Mouse (Mus musculus) hindbrain, embryonic 16.5 days (tissue): ENCODE data around the gene Spag17. TPM values are rescaled to one million over a fixed set of nuclear protein-coding genes. Genes with fewer than 3 reads are reported as not detected.

ENCODE experiments used
- ATAC-seq: fragments of 200-750 bp; cut with Nextera tagmentation; 2 replicates; pipeline ENCODE4 v1.8.0; 2017; ENCODE audit warnings: moderate TSS enrichment, moderate library complexity
- H3K27ac ChIP-seq: fragments of 300-500 bp; sonication (generic); 2 replicates; pipeline ENCODE4 v1.5.1; 2014; ENCODE audit warnings: low read depth, mild to moderate bottlenecking, control low read depth, low read length, moderate library complexity
- H3K27me3 ChIP-seq: fragments of 300-500 bp; sonication (generic); replicated peaks from 2 replicates; pipeline ENCODE4 v1.6.1; 2014; ENCODE audit warnings: low read length; ENCODE audit not compliant: control insufficient read depth, insufficient read depth
- H3K36me3 ChIP-seq: fragments of 300-500 bp; sonication (generic); 2 replicates; pipeline ENCODE4 v1.6.1; 2014; ENCODE audit warnings: mild to moderate bottlenecking, low read length, moderate library complexity, mixed read lengths; ENCODE audit not compliant: control insufficient read depth, insufficient read depth
- H3K4me1 ChIP-seq: fragments of 300-500 bp; sonication (generic); 2 replicates; pipeline ENCODE4 v1.6.1; 2014; ENCODE audit warnings: low read depth, low read length; ENCODE audit not compliant: control insufficient read depth, insufficient read depth
- H3K4me2 ChIP-seq: fragments of 300-500 bp; sonication (generic); 2 replicates; pipeline ENCODE4 v1.6.1; 2014; ENCODE audit warnings: mild to moderate bottlenecking, low read length, control low read depth, moderate library complexity
- H3K4me3 ChIP-seq: fragments of 300-500 bp; sonication (generic); 2 replicates; pipeline ENCODE4 v1.5.1; 2014; ENCODE audit warnings: mild to moderate bottlenecking, low read length, control low read depth, moderate library complexity
- H3K9ac ChIP-seq: fragments of 300-500 bp; sonication (generic); 2 replicates; pipeline ENCODE4 v1.6.1; 2014; ENCODE audit warnings: low read depth, mild to moderate bottlenecking, control low read depth, low read length, moderate library complexity
- H3K9me3 ChIP-seq: fragments of 300-500 bp; sonication (generic); 2 replicates; pipeline ENCODE4 v1.6.1; 2014; ENCODE audit warnings: mild to moderate bottlenecking, low read length, moderate library complexity; ENCODE audit not compliant: control insufficient read depth
- WGBS: fragments of 180-500 bp; shearing (Covaris S2); extraction: QIAGEN DNeasy Blood & Tissue Kit; methylation state at CpG from one replicate; pipeline ENCODE4 v1.1.7; 2014; 5-methylcytosine and 5-hydroxymethylcytosine counted together
- polyA plus RNA-seq: library from polyadenylated mRNA; unstranded; fragments of >200 nt; fragmentation: Nextera tagmentation; extraction: Ambion mirVana; gene quantifications from 2 replicates; pipeline ENCODE4 v1.2.1, GENCODE M21; 2015

Gene Spag17
- polyA plus RNA-seq, 1 experiment from 2014 or later: 0.75 TPM

DNA sequence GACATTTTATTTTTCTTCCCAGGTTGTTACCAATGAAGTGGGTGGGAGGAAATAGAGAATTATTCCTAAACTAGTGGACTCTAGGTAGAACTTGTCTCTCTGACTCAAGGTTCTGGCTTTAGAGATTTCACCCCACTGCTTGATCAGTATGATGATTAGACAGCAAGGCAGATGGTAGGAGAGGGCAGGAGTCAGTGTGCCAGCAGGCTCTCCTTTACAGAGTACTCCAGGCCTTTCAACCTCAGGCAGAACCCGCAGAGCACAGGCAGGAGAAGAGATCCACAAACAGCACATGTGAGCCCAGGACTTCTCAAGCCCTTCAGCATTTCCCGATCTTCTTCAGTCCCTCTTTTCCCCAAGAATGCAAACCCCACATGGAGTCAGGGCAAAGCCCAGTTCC, 233.5 kb downstream of the Spag17 start:
- Histone ChIP-seq H3K4me3 (no peak overlapping the region), H3K4me1 (no peaks in the 10 kb centered on the region), H3K27ac (no peak overlapping the region), H3K27me3 (no peaks in the 10 kb centered on the region), H3K4me2 (no peak overlapping the region), H3K36me3 (no peaks in the 10 kb centered on the region), H3K9me3 (no peaks in the 10 kb centered on the region), H3K9ac (no peak overlapping the region)
- ATAC-seq: no peak
- 68% methylated on average over 2 of the region's 2 CpGs for WGBS

DNA sequence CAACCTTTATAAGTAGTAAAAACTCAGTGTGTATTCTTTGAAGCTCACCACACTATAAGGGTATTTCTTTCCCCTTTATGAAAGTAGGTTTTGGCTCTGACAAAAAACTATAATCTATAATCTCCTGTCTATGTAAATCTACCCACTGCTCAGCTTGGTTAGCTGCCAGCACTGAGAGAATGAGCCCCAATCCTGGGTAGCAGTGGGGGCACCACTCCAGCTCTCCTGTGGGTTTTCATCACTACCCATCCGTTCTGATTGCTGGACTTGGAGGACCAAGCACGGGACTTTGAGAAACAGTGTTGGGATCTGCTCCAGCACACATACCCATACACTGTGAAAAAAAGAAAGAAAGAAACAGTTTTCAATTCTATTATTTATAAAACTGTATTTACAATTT, 236.8 kb downstream of the Spag17 start:
- no peak overlapping the region for H3K27ac ChIP-seq
- H3K4me2 ChIP-seq: no peak overlapping the region
- H3K4me1 ChIP-seq: no peaks in the 10 kb centered on the region
- H3K36me3 ChIP-seq: no peaks in the 10 kb centered on the region
- H3K4me3 ChIP-seq: no peak overlapping the region
- no peaks in the 10 kb centered on the region for H3K9me3 ChIP-seq
- H3K9ac ChIP-seq: no peak overlapping the region
- H3K27me3 ChIP-seq: no peaks in the 10 kb centered on the region
- no peak for ATAC-seq
- WGBS: 51% methylated on average over 2 of the region's 2 CpGs

DNA sequence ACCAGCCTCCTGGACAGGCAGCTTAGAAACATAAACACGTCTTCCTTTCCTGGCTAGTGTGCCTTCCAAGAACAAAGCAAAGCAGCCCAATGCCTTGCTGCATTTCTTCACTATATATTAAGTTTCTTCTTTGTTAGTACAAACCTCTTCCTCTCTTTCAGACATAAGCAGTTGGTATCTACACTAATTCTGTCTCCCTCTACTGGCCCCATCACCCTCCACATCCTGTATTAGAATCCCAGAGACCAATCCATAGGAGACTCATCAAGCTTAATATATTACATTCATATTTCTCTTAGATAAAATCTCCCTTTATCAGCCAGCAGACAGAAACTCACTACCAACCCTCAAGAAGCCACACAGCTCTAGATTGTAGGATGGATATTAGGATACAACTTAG, 237.2 kb downstream of the Spag17 start:
- Histone ChIP-seq H3K4me2 (no peak overlapping the region), H3K4me1 (no peaks in the 10 kb centered on the region), H3K4me3 (no peak overlapping the region), H3K27me3 (no peaks in the 10 kb centered on the region), H3K36me3 (no peaks in the 10 kb centered on the region), H3K9ac (no peak overlapping the region), H3K27ac (no peak overlapping the region), H3K9me3 (no peaks in the 10 kb centered on the region)
- 71% methylated on average over 1 of the region's 1 CpGs for WGBS
- ATAC-seq: no peak

DNA sequence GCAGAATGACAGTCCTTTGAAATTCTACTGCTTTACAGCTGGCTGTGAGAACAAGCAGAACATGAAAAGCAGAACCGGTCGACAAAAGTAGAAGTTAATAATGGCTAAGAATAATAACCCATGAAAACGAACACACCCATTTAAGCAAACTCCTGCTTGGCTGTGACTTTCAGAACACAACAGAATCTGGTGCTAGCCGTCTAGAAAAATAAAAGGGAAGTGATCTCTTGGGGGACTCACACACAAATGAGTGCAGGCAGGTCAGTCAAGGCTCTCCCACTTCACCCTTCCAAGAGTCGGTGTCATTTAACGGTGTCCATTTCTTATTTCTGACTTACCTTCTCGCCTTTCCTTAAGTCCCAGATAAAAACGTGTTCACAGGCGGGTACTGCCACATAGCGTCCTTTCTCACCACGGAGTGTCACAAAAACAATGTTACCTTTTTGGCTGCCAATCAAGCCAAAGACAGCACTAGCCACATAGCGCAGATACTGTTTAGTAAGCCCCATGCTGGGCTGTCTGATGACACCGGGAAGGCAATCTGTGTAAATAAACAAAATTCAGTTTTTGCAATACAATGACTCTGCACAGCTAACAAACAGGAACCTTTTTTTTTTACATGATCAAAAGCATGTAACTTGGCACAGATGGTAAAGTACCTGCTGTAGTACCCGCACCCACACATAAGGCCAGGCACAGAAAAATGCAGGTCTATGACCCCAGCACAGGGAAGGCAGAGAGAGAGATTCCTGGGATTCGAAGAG, 275.7 kb downstream of the Spag17 start:
- peak overlapping the region; percentile 80; the same call in 1 of the 2 replicates for H3K9ac ChIP-seq
- H3K27me3 ChIP-seq: no peaks in the 10 kb centered on the region
- H3K4me1 ChIP-seq: peaks cover 19% of the 10 kb centered on the region
- peak overlapping the region; percentile 86 for H3K4me3 ChIP-seq
- peaks cover 22% of the 10 kb centered on the region for H3K36me3 ChIP-seq
- no peaks in the 10 kb centered on the region for H3K9me3 ChIP-seq
- no peak overlapping the region for H3K27ac ChIP-seq
- H3K4me2 ChIP-seq: peak overlapping the region; percentile 88
- 84% methylated on average over 15 of the region's 15 CpGs for WGBS
- no peak for ATAC-seq

DNA sequence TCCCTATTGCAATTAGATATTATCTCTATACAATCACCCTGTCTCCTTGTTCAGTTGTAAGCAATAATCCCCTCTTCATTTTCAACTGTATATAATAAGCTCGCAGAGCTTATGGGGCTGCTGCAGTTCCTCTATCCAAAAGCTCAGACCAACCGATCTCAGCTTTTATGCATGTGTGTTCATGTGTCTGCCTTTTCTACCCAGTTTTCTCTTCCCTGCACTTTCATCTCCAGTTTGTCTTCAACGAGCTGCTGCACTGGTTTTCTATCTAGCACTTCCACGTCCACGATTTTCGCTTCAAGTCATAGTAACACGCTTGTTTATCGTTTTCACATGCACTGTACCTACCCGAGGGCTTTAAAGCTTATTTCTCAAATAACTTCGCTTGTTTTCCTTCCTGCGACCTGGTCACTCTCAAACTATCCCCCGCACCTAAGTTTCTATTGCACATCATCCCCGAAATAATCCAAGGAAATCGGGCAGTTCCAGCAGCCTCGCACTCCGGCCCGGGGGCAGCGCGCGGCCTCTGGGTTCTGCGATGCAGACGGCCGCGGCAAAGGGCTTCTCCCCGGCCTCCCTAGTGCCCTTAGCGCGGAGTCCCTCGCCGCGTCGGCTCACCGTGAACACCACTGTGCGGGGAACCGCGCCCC, 276.6 kb downstream of the Spag17 start:
- H3K27ac ChIP-seq: peak overlapping the region; percentile 58; the same call in 1 of the 2 replicates
- peaks cover 19% of the 10 kb centered on the region for H3K4me1 ChIP-seq
- H3K27me3 ChIP-seq: no peaks in the 10 kb centered on the region
- H3K9ac ChIP-seq: peak overlapping the region; percentile 80
- under 1% methylated on average over 35 of the region's 35 CpGs for WGBS
- H3K9me3 ChIP-seq: no peaks in the 10 kb centered on the region
- H3K4me3 ChIP-seq: peak overlapping the region; percentile 86
- no peak; the same call in 1 of the 2 replicates for ATAC-seq
- peak overlapping the region; percentile 88 for H3K4me2 ChIP-seq
- peaks cover 16% of the 10 kb centered on the region for H3K36me3 ChIP-seq

DNA sequence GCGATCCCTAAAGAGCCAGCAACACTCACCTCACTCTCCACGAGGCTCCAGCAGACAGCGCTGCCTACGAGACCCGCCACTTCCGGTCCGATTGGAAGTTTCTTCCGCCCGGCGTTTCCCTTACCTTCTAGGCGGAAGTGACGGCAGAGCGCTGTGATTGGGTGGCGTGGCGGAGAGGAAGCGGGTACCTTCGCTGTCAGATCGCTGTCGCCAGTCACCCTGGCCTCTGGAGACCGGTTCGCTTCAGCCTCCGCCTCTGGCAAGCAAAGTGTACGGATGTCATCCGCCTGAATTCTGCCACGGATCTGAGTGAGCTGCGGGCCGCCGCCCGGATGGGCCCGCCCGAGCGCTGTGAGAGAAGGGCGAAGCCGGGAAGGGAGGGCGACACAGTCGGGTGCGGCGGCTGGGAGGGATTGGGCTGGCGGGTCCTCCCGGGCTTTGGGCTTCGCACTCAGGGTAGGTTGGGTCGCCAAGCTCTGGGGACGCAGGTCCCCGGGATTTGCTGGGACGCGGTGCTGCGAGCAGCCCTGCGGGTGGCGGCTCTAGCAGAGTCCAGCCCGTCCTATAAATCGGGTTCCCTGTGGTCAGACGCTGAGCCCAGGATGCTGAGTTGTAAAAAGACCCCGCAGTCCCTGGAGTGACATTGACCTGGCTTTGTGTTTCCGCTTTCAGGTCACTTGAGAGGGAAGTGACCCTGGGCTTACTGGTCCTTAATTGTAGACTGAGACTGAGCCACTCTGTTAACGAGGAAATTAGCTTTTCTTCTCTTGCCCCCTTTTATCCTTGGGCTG, 277.3 kb downstream of the Spag17 start, which contains the start of the genes Gdap2 and Wdr3:
TSS of gene Gdap2 (plus strand) at position 67 of the 791 bp plus-strand sequence.
TSS of gene Wdr3 (minus strand) at position 93 of the 791 bp plus-strand sequence.
- Histone ChIP-seq H3K9me3 (no peaks in the 10 kb centered on the region), H3K27me3 (no peaks in the 10 kb centered on the region), H3K27ac (peak within 1 kb of the TSS; percentile 92), H3K4me2 (peak within 1 kb of the TSS; percentile 88), H3K4me3 (peak within 1 kb of the TSS; percentile 86), H3K4me1 (peaks cover 19% of the 10 kb centered on the region), H3K36me3 (peaks cover 10% of the 10 kb centered on the region), H3K9ac (peak within 1 kb of the TSS; percentile 90)
- under 1% methylated on average over 53 of the region's 55 CpGs for WGBS
- ATAC-seq: peak; percentile 99

DNA sequence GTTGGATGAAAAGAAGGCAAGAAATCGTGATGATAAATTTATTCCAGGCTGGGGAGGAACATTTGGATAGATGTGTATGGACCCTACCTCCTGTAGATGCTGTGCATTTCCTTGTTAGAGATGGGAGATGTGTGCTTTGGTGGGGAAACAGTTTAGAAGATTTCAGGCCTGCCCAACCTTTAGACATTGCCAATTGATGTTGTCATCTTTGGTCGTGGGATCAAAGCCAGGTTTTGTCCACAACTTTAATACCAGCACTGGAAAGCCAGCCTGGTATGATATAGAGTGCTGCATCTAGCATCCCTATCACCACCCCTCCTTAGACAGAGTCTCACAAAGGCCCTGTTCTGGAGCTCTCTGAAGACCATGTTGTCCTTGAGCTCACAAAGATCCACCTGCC, 278.4 kb downstream of the Spag17 start:
- Histone ChIP-seq H3K4me3 (no peak overlapping the region), H3K4me1 (peaks cover 19% of the 10 kb centered on the region), H3K9me3 (no peaks in the 10 kb centered on the region), H3K9ac (no peak overlapping the region), H3K27me3 (no peaks in the 10 kb centered on the region), H3K27ac (no peak overlapping the region), H3K4me2 (peak overlapping the region; percentile 84), H3K36me3 (peaks cover 9% of the 10 kb centered on the region; the same call in 1 of the 2 replicates)
- no peak for ATAC-seq
- WGBS: 75% methylated on average over 2 of the region's 2 CpGs

DNA sequence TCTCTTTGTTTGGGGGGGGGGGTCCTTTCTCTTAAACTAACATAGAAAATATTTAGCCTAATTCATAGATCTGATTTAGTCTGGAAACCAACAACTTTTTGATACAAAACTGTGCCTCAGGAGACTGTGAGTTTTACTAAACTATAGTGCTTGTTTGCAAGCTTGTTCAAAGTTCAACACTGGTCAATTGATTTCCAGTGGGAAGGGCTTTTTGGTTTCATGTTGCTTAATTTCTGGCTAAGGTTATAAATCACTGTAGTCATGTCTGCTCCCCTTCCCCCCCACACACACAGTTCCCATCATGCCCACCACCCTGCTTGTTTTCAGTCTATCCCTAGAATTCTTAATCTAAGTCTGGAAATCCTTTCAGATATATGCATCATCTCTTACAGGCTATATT, 279.8 kb downstream of the Spag17 start:
- Histone ChIP-seq H3K4me1 (peaks cover 19% of the 10 kb centered on the region), H3K27me3 (no peaks in the 10 kb centered on the region), H3K4me3 (no peak overlapping the region), H3K36me3 (no peaks in the 10 kb centered on the region), H3K27ac (no peak overlapping the region), H3K9ac (no peak overlapping the region), H3K4me2 (no peak overlapping the region), H3K9me3 (no peaks in the 10 kb centered on the region)
- ATAC-seq: no peak

DNA sequence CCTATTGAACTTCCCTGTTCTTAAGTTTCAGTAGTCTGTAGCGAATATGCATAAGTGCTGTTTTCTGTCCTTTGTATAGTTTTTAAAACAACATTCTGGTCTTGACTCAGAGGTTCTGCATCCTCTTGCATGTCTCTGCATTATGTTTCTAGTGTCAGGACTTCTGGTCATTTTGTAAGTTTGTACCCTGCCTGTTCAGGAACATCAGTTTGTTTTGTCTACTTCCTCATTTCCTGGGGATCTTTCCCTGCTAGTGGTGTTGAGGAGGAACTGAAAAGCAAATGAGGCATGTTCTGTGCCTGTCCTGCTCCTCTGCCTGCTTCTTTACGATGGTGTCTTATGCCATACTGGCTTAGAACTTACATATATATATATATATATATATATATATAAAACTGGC, 290.8 kb downstream of the Spag17 start:
- Histone ChIP-seq H3K4me1 (no peaks in the 10 kb centered on the region), H3K36me3 (peaks cover 52% of the 10 kb centered on the region), H3K4me2 (no peak overlapping the region), H3K4me3 (no peak overlapping the region), H3K9me3 (no peaks in the 10 kb centered on the region), H3K27ac (no peak overlapping the region), H3K27me3 (no peaks in the 10 kb centered on the region), H3K9ac (no peak overlapping the region)
- ATAC-seq: no peak
- 93% methylated on average over 2 of the region's 2 CpGs for WGBS
